Mouse (Mus musculus): ENCODE measurements at regions not wholly inside any gene's neighbourhood (a gene's known extent, or its start where the extent isn't known, plus 50 kb on each side); places are given as distances from the start of the nearest gene placed in this dataset.
"Not testable (repeated sequence)": the region's sequence is repeated elsewhere in the genome, so short reads cannot be mapped to it uniquely, and the experiment has no call there.

DNA sequence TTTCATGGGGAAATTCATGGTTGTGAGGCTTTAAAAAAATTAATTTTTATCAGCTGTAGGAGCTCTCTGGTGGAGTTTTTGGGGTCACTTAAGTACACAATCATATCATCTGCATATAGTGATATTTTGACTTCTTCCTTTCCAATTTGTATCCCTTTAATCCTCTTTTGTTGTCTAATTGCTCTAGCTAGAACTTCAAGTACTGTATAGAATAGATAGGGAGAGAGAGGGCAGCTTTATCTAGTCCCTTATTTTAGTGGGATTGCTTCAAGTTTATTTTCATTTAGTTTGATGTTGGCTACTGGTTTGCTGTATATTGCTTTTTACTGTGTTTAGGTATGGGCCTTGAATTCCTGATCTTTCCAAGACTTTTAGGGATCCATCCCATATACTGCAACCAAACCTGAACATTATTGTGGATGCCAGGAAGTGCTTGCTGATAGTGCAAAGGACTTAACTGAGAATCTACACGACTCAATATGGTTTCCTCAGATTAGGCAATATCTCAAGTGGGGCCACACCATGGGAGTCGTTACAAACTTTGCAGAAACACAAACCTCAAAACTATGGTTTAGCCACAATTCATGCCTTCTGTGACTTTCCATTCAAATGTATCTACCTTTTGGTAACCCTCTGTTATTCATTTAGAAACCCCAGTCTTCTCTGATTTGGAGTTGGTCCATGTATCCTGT is 878.4 kb upstream of the Olfr1507 start:
- not testable (repeated sequence) for DNase-seq

DNA sequence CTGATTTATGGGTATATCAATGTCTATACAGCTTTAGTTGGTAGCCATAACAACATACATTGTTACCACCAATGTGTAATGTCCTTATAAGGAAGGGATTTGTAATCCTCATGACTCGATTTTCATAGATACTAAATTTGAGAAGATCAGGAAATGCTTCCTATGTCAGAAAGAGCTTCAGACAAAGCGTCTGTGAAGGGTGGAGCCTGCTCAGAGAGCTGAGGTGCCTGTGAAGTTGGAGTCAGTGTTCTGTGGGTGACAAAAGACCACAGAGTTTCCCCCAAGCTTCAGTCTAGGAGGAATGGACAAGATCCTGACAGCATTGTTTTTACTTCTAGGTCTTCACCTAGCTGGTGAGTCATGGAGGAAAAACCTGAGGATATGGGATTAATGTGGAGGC is 874.2 kb upstream of the Olfr1507 start:
- no peak for DNase-seq

DNA sequence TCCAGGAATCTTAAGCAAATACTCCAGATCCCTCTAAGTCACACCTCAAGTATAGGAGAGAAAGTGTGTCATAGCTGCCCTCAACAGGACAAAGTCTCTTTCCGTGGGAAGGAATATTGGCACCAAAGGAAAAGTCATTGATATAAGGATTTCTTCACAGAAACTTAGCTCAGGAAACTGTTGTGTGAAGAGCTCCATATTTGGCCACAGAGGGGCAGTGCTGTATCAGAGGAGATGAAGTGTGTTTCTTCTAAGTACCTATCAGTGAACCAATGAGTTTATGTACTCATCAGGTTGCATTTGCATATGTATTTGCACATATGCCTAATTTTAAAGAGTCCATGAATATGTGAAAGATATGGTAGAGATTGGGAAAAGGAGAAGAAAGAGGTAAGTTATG is 871.9 kb upstream of the Olfr1507 start:
- DNase-seq = not testable (repeated sequence)

DNA sequence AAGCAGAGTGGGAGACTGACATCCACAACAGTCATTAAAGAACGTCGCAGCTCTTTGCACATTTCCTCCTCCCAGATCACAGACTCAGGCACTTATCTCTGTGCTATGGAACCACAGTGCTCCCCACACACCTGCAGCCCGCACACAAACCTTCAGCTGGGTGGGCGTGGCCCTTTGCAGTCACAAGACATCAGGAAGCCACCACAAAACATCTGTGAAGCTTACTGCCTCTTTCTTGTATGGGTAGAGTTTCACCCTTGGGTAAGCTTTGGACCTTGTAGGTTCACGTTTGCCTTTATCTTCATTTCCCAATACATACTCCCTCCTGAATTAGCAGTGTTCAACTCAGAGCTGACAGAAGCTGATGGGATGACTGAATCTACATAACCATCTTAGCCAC is 868.4 kb upstream of the Olfr1507 start:
- DNase-seq = not testable (repeated sequence)

DNA sequence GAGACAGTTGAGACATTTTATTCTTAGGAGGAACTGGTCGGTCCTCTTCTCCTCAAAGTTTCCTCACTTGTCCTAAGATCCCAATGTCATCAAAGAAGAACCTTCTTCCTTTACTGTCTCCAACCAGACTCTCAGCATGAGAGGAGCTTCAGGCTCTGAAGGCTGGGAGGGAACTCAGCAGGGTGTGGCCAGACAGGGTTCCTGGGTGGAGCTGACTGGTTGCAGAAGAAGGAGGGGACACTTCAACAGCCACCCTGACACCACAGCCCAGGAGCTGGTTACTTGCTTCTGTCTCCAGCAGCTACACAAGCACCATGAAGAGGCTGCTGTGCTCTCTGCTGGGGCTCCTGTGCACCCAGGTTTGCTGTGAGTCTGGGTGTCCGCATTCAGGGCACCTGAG is 866.5 kb upstream of the Olfr1507 start:
- not testable (repeated sequence) for DNase-seq

DNA sequence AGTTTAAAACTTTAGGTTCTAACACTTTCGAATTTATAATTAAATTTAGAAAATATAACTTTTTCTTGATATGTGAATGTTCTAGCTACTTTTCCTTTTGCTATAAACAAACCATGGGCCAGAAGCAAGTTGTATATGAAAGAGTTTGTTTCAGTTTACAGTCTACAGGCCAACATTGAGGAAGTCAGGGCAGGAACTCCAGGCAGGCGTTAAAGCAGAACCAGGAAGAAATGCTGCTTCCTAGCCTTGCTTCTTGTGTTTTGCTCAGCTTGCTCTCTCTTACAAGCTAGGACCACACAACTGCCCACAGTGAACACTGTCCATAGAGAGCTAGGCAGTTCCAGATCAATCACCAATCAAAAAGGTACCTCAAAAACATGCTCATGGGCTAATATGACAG is 861.9 kb upstream of the Olfr1507 start:
- not testable (repeated sequence) for DNase-seq

DNA sequence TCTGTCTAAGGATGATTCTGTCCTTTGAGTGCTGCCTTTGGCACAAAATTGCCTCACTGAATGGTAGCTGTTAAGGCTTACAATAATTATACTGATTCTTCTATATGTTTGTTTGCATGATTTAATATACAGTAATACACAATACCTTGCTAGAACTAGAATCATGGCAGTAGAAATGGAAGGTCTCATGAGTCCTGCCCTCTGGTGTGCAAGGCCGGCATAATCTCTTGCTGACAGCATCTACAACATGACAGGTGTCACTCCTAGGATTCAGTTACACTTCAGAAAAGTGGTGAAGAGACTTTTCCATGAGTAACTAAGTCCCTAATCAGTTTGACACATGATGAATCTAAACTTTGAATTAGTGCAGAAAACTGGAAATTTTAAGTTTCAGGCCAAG is 861.2 kb upstream of the Olfr1507 start:
- not testable (repeated sequence) for DNase-seq

DNA sequence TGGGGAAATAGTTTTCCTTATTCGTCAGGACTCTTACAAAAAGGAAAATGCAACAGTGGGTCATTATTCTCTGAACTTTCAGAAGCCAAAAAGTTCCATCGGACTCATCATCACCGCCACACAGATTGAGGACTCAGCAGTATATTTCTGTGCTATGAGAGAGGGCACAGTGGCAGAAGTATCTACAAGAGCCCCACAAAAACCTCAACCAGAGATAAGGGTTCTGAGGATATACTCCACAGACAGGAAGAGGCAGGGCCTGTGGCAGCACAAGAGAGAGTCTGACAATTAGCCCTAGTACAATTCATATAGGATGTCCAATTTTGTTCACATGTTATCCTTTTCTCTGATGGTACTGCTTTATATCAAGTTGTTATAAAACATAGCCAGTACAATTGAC is 855.9 kb upstream of the Olfr1507 start:
- DNase-seq = not testable (repeated sequence)

DNA sequence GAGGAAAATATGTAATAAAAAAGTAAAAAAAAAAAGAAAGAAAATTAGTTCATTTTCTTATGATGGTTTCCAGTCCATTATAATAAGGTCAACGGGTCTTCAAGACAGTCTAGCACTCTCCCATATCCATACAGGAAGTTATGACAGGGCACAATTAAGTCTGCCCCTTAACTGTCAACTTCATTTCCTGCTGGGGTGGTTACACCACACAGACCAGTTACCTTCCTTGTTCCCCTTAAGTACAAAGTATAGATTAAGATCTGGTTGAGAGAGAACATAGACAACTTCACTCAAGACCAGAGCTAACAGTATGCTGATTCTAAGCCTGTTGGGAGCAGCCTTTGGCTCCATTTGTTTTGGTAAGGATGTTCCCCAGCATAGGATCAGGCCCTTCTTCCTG is 855.2 kb upstream of the Olfr1507 start:
- DNase-seq = not testable (repeated sequence)

DNA sequence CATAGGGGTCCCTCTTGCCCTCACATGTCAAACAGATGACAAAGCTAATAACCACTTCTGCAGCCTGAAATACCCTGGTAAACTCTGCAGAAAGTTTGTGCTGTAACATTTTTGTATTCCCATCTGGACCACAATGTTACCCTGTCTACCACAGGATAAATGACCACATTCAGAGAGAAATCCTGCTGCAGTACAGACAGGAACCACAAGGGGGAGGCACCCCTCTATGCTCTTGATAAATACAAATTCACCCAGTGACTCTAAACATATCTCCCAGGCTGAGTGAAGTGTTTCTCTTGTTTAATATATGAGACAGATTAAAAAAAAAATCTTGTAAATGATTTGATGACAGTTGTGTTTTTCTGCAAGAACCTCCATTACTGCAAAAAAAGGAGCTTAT is 853.6 kb upstream of the Olfr1507 start:
- DNase-seq = not testable (repeated sequence)

DNA sequence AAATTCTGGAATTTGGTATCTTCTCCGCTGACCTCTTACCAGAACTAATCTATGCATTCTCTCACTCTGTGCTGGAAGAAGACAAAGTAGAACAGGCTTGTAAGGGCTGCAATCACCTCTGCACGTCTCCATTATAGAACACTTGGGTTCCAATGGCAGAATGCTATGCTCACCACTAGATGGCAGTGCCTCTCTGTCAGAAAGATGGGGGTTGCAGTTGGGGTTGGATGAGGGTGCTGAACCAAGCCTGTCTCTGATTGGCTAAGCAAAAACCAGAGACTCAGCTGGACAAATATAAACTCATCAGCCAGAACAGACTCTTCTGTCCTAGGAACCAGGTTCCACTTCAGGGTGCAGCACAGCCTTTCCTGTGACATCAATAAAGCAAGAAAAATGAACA is 850.0 kb upstream of the Olfr1507 start:
- DNase-seq = not testable (repeated sequence)

DNA sequence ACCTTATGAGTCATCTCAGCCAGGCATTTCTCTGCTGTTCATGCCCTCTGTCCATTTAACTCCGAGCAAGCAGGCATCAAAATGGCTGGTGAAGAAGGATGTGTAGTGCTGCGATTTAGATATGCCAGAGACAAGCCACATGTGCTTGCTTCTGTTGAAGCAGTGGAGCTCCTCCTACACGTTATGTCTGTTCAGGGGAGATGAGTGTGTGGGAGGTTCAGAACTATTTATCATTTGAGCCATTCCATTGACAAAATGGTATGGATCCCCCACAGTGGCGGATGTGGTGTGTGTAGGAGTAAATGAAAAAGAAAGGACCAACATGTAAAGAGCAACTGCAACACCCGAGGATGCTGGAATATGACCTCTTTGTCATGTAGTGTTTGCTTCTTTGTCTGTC is 848.3 kb upstream of the Olfr1507 start:
- DNase-seq = not testable (repeated sequence)

DNA sequence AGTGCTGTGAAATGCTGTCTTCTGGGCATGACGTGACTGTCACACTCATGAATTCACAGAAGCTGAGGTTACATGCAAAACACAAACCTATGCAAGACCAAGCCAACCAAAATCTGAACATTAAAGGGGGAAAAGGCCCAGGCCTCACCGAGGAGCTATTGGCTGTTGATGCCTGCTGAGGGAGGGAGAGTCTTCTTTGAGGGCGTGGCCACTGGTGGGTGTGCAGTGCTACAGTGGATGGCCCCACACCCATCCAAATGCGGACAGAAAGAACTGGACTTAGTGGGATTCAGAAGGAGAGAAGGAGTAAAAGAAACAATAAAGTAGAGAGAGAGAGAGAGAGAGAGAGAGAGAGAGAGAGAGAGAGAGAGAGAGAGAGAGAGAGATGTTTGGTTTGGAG is 843.6 kb upstream of the Olfr1507 start:
- not testable (repeated sequence) for DNase-seq

DNA sequence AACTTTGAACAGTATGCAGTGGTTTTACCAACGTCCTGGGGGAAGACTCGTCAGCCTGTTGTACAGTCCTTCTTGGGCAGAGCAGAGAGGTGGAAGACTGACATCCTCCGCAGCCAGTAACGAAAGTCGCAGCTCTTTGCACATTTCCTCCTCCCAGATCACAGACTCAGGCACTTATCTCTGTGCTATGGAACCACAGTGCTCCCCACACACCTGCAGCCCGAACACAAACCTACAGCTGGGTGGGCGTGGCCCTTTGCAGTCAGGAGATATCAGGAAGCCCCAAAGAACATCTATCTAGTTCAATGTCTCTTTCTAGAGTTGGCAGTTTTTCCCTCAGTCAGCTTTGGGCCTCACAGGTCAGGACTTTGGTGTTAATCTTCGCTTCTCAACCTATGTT is 841.9 kb upstream of the Olfr1507 start:
- DNase-seq = not testable (repeated sequence)

DNA sequence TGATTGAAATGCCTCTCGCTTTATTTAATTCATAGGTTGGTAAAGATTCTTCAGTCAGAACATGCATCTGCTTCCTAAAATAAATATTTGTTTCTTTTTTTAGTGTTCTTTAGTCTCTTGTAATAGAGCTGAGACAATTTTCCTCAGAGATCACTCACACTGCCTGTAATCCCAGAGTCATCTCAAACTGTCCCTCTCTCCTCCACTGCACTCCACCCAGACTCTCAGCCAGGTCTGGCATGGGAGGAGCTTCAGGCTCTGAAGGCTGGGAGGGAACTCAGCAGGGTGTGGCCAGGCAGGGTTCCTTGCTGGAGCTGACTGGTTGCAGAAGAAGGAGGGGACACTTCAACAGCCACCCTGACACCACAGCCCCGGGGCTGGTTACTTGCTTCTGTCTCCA is 841.2 kb upstream of the Olfr1507 start:
- not testable (repeated sequence) for DNase-seq

DNA sequence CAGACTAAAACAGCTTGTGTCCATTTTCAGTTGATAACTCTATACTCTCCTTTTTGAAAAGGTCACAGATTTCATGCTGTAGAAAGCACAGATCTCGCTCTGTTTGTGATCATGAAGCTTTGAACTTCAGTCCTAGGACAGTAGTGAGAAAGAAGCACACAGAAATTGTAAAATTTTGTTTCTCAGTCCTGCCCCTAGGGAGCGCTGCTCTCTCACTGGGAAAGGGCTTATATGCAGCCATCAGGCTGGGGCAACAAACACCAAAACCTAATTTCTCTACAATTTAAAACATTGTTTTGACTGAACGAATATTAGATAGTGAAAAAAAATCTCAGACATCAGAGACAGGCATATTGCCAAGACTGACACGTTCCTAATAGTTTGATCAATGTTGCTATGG is 838.9 kb upstream of the Olfr1507 start:
- DNase-seq = not testable (repeated sequence)

DNA sequence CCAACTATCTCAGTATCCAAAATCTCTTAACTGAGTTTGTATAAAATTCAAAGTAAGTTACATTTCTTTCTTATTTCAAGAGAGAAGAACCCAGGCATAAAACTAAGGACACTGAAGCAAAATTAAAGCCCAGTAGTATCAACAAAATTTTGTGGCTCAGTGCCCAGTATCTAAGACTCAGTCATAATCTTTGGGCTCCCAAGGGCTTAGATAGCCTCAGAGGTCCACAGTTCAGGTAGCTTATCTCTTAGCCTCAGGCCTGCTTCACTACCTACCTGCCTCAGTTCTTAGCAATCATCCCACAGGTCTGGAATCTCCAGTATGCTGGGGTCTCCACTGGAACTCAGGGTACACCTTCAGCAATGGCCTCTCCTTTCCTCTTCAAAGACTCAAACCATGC is 835.6 kb upstream of the Olfr1507 start:
- not testable (repeated sequence) for DNase-seq

DNA sequence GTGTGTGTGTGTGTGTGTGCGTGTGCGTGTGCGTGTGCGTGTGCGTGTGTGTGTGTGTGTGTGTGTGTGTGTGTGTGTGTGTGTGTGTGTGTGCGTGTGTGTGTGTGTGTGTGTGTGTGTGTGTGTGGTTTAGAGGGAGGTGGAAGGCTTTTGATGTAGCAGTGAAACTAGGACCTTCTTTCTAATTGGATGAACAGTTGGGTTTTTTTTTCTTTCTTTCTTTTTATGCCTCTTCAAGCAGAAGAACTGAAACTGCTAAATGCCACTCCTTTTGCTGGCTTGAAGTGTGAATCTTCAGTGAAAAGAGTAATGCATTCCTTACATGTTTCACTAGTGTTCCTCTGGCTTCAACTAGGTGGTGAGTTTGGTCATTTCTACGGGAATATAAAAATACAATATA is 828.8 kb upstream of the Olfr1507 start:
- not testable (repeated sequence) for DNase-seq

DNA sequence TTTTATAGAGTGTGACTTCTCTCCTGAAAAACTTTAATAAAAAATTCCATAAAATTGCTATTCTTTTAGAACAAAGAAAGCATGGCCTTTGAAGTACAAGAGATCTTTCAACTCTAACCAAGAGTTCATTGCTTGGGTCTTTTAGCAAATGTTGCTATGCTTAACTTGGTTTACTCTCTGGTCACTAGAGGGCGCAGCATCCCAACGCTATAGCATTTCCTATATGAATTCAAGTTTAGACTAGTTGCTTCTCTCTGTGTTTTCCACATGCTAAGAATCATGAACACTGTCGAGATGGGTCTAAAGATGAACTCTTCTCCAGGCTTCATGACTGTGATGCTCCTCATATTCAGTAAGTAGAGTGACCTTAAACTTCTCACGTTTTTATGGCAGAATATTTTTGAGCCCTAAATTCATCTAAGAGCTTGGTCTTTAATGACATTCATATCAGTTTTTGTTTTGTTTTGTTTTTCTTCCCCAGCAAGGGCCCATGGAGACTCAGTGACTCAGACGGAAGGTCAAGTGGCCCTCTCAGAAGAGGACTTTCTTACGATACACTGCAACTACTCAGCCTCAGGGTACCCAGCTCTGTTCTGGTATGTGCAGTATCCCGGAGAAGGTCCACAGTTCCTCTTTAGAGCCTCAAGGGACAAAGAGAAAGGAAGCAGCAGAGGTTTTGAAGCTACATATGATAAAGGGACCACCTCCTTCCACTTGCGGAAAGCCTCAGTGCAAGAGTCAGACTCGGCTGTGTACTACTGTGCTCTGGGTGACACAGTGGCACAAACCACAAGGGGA is 823.2 kb upstream of the Olfr1507 start:
- not testable (repeated sequence) for DNase-seq

DNA sequence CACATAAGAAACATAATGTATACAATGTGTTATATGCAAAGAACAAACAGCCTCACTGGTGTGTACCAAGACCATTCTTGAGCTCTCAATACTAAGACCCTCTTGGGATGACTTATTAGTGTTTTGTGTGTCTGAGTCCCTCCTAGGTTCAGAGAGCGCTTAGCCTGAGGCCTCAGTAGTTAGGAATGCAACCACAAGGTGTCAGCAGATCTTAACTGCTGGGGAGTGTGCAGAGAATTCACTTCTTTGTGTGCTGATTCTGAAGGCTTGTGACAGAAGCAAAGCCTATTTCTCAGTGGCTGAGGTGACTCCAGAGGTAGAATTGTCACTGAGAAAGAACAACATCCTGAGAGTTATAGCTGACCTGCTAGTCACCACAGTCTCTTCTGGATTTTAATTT is 816.9 kb upstream of the Olfr1507 start:
- DNase-seq = not testable (repeated sequence)

DNA sequence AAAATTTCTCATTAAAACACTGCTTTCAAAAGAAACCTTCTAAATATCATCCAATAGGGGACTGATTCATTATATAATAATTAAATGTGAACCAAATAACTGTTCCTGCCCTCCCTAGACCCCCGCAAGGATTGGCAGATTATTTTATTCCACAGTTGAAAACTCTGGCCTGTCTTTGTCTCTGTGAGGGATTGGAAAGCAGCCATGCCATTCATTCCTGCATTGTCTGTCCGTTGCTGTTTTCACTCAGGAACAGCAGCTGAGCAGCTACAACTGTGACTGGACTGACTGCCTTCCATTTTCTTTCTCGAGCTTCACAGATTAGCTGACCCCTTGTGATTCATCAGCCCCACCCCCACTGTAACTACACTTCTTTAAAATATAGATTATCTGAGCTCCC is 807.6 kb upstream of the Olfr1507 start:
- DNase-seq = not testable (repeated sequence)

DNA sequence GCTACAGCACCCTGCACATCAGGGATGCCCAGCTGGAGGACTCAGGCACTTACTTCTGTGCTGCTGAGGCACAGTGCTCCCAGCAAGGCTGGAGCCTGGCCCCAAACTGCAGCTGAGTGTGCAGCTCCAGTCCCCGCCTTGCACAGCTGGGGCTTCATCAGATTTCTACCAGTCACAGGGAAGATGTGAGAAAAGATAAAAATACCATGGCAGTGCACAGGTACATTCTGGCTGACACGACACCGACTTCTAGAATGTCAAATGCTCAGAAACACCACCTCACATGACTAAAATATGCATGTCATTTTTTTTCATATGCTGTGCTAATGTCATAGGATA is 806.9 kb upstream of the Olfr1507 start:
- not testable (repeated sequence) for DNase-seq

DNA sequence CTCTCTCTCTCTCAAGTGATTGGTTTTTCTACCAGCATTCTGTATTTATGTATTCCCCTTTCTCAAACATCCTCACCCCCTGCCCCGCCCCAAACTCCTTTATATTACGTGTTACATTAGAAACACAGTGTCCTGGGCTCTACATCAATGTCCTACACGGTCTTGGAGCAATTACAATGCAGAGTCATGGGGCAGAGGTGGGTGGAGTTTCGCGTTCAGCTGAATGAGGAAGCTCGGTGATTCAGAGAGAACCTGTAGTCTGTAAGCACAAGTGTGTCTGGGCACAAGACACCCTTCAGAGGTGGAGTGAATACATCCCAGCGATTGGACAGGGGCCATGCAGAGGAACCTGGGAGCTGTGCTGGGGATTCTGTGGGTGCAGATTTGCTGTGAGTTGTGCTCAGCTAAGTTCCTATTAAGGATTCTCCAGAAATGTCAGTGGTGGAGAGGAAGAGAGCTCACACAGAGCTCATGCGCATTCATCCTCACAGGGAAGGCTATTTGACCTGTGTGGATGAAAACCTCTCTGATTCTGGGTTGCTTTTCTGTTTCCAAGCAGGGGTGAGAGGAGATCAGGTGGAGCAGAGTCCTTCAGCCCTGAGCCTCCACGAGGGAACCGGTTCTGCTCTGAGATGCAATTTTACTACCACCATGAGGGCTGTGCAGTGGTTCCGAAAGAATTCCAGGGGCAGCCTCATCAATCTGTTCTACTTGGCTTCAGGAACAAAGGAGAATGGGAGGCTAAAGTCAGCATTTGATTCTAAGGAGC is 806.4 kb upstream of the Olfr1507 start:
- not testable (repeated sequence) for DNase-seq
